Mouse (Mus musculus): Measurements from ENCODE around the gene Col20a1. TPM values are rescaled to one million over a fixed set of nuclear protein-coding genes. Genes with fewer than 3 reads are reported as not detected.

Col20a1 gene
- polyA plus RNA-seq, 1 experiment = not detected

DNA sequence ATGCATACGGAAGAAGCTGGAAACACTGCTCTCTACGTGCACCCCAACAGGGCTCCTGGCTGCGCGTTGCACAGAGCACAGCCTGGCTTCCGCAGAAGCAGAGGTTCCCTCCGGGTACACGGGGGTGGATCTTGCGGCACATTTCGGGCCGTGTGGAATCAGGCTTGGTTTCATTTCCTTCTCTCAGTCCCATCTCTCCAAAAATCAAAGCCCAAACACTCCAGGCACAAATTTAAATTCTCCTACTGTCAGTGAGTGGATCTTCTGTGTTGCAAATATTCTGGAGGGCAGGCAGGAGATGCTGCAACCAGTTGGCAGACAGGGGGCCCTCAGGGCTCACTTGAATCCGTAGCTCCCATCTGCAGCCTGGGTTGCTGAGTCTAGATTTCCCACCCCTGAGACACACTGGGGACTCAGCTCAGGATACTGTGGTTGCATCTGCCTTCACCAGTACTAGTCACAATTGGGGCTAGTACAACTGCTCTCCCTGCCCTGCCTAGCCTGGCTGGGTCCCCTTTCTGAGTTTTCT lies 45.1 kb downstream of the Col20a1 start:
- Histone ChIP-seq H3K4me1 (ENCODE audit: control insufficient read depth, insufficient read depth, low read length) (no peaks in the 10 kb centered on the region), H3K4me3 (ENCODE audit: insufficient read depth, low read depth, low read length) (no peak overlapping the region), H3K27ac (ENCODE audit: insufficient read depth, low read depth, low read length) (no peak overlapping the region)
- WGBS = 70% methylated on average over 11 of the region's 11 CpGs
- TF ChIP-seq POLR2A (IDR thresholded peaks at IDR 0.05; ENCODE audit: insufficient read depth, low read depth, low read length) = no peak
- TF ChIP-seq CTCF (IDR thresholded peaks at IDR 0.05; ENCODE audit: insufficient read depth, low read depth, low read length) = no peak

GRCm38 (mm10) chr2:181032407-181032806 lies 46.1 kb downstream of the Col20a1 start:
- H3K4me1 ChIP-seq (ENCODE audit: control insufficient read depth, insufficient read depth, low read length) = no peaks in the 10 kb centered on the region

DNA sequence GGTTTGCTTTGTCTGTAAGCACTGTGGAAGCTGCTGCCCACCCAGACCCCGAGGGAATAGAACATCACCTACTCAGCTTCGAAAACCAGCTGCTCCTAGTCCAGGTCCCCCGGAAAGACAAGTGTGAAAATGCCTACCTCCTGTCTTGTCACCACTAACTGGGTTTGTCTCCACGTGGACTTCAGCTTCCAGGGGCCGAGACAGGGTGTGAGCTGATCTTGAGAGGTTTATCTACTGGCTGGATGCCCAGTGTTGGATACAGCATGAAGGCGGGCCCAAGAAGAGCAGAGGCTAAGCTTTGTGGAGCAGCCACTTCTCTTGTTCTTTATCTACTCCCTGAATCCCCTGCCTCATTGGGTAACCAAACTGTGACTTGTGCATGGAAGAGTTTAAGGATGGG lies 47.0 kb downstream of the Col20a1 start:
- H3K4me3 ChIP-seq (ENCODE audit: insufficient read depth, low read depth, low read length) = no peak overlapping the region
- 73% methylated on average over 6 of the region's 6 CpGs for WGBS

More at GRCm38 (mm10) chr2:181032407-181032806, 46.1 kb downstream of the Col20a1 start:
- Histone ChIP-seq H3K4me3 (ENCODE audit: insufficient read depth, low read depth, low read length) (no peak overlapping the region), H3K27ac (ENCODE audit: insufficient read depth, low read depth, low read length) (no peak overlapping the region)
- TF ChIP-seq CTCF (IDR thresholded peaks at IDR 0.05; ENCODE audit: insufficient read depth, low read depth, low read length) (peak; percentile 28; the same call in 1 of the 2 replicates), POLR2A (IDR thresholded peaks at IDR 0.05; ENCODE audit: insufficient read depth, low read depth, low read length) (no peak)
- WGBS = 67% methylated on average over 5 of the region's 5 CpGs

DNA sequence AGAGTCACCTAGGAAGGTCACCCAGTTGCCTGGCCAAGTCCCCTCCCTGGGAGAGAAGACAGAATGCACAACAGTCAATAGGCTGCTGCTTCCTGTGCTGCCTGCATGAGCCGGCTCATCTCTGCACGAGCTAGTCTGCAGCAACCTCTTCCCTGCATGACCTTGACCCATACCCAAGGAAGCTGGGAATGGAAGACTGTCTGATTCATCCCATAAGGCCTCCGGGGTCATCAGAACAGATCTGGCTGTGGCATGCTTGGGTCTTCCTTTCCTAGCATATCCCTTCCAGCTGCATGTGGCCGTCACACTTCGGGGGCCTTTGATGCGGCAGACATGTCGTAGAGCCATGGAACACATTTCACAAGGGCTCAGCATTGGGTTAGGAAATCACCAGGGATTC lies 48.9 kb downstream of the Col20a1 start:
- Histone ChIP-seq H3K4me3 (ENCODE audit: insufficient read depth, low read depth, low read length) (no peak overlapping the region), H3K4me1 (ENCODE audit: control insufficient read depth, insufficient read depth, low read length) (peaks cover 10% of the 10 kb centered on the region), H3K27ac (ENCODE audit: insufficient read depth, low read depth, low read length) (no peak overlapping the region)
- TF ChIP-seq CTCF (IDR thresholded peaks at IDR 0.05; ENCODE audit: insufficient read depth, low read depth, low read length) (no peak), POLR2A (IDR thresholded peaks at IDR 0.05; ENCODE audit: insufficient read depth, low read depth, low read length) (no peak)
- WGBS = 89% methylated on average over 7 of the region's 7 CpGs

More for the DNA sequence above, 47.0 kb downstream of the Col20a1 start:
- H3K27ac ChIP-seq (ENCODE audit: insufficient read depth, low read depth, low read length) = no peak overlapping the region
- H3K4me1 ChIP-seq (ENCODE audit: control insufficient read depth, insufficient read depth, low read length) = peaks cover under 1% of the 10 kb centered on the region; the same call in 1 of the 2 replicates
- TF ChIP-seq POLR2A (IDR thresholded peaks at IDR 0.05; ENCODE audit: insufficient read depth, low read depth, low read length) (no peak), CTCF (IDR thresholded peaks at IDR 0.05; ENCODE audit: insufficient read depth, low read depth, low read length) (no peak)

GRCm38 (mm10) chr2:181036561-181036960 lies 50.2 kb downstream of the Col20a1 start:
- TF ChIP-seq CTCF (IDR thresholded peaks at IDR 0.05; ENCODE audit: insufficient read depth, low read depth, low read length) (no peak), POLR2A (IDR thresholded peaks at IDR 0.05; ENCODE audit: insufficient read depth, low read depth, low read length) (no peak)
- no peak overlapping the region for H3K27ac ChIP-seq (ENCODE audit: insufficient read depth, low read depth, low read length)
- 90% methylated on average over 6 of the region's 6 CpGs for WGBS
- H3K4me3 ChIP-seq (ENCODE audit: insufficient read depth, low read depth, low read length) = no peak overlapping the region
- H3K4me1 ChIP-seq (ENCODE audit: control insufficient read depth, insufficient read depth, low read length) = peaks cover 10% of the 10 kb centered on the region

- Histone ChIP-seq H3K27ac (ENCODE audit: insufficient read depth, low read depth, low read length) (no peak overlapping the region), H3K4me1 (ENCODE audit: control insufficient read depth, insufficient read depth, low read length) (peaks cover 12% of the 10 kb centered on the region), H3K4me3 (ENCODE audit: insufficient read depth, low read depth, low read length) (peak overlapping the region; percentile 53)
- TF ChIP-seq POLR2A (IDR thresholded peaks at IDR 0.05; ENCODE audit: insufficient read depth, low read depth, low read length) (no peak), CTCF (IDR thresholded peaks at IDR 0.05; ENCODE audit: insufficient read depth, low read depth, low read length) (no peak)
- WGBS = 2% methylated on average over 61 of the region's 63 CpGs
Observed at GRCm38 (mm10) chr2:181038644-181039355, 52.5 kb downstream of the Col20a1 start.

GRCm38 (mm10) chr2:181039356-181039680 lies 53.0 kb downstream of the Col20a1 start:
- no peak for TF ChIP-seq CTCF (IDR thresholded peaks at IDR 0.05; ENCODE audit: insufficient read depth, low read depth, low read length)
- TF ChIP-seq POLR2A (IDR thresholded peaks at IDR 0.05; ENCODE audit: insufficient read depth, low read depth, low read length) = no peak
- Histone ChIP-seq H3K27ac (ENCODE audit: insufficient read depth, low read depth, low read length) (no peak overlapping the region), H3K4me3 (ENCODE audit: insufficient read depth, low read depth, low read length) (peak overlapping the region; percentile 53), H3K4me1 (ENCODE audit: control insufficient read depth, insufficient read depth, low read length) (peaks cover 12% of the 10 kb centered on the region)
- WGBS = under 1% methylated on average over 16 of the region's 16 CpGs

- no peak overlapping the region for H3K4me3 ChIP-seq (ENCODE audit: insufficient read depth, low read depth, low read length)
- no peak overlapping the region for H3K27ac ChIP-seq (ENCODE audit: insufficient read depth, low read depth, low read length)
- TF ChIP-seq POLR2A (IDR thresholded peaks at IDR 0.05; ENCODE audit: insufficient read depth, low read depth, low read length) = no peak
- no peak for TF ChIP-seq CTCF (IDR thresholded peaks at IDR 0.05; ENCODE audit: insufficient read depth, low read depth, low read length)
- H3K4me1 ChIP-seq (ENCODE audit: control insufficient read depth, insufficient read depth, low read length) = peaks cover 12% of the 10 kb centered on the region
- 43% methylated on average over 7 of the region's 7 CpGs for WGBS
Observed at GRCm38 (mm10) chr2:181041941-181042340, 55.6 kb downstream of the Col20a1 start.

GRCm38 (mm10) chr2:181042376-181042775 lies 56.0 kb downstream of the Col20a1 start:
- no peak overlapping the region for H3K27ac ChIP-seq (ENCODE audit: insufficient read depth, low read depth, low read length)
- H3K4me1 ChIP-seq (ENCODE audit: control insufficient read depth, insufficient read depth, low read length) = peaks cover 12% of the 10 kb centered on the region

More at GRCm38 (mm10) chr2:181042376-181042775, 56.0 kb downstream of the Col20a1 start:
- TF ChIP-seq CTCF (IDR thresholded peaks at IDR 0.05; ENCODE audit: insufficient read depth, low read depth, low read length) (no peak), POLR2A (IDR thresholded peaks at IDR 0.05; ENCODE audit: insufficient read depth, low read depth, low read length) (no peak)
- H3K4me3 ChIP-seq (ENCODE audit: insufficient read depth, low read depth, low read length) = no peak overlapping the region
